Mouse (Mus musculus) layer of hippocampus, adult 11-12 months (tissue): ENCODE measurements around the gene Adcy6.
"Not testable (repeated sequence)": the region's sequence is repeated elsewhere in the genome, so short reads cannot be mapped to it uniquely, and the experiment has no call there.

Source experiments
- DNase-seq: peaks from one replicate; pipeline ENCODE4 v3.0.0; 2022; ENCODE audit warnings: low spot score

Gene Adcy6

DNA sequence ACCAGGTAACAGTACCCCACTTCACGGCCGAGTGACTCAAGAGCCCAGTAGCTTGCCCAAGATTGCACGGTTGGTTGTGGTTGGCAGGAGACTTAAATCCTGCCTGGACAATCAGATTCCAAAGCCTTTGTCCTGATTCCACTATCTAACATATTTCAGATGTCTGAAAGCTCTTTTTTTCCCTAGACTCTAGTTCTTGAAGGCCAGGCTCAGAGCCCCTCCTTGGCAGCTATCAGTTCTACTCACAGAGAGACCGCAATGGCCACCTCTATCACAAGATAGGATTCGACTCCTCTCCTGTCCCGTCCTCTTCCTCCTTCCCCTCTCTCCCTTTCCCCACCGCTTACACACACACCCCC, 8.1 kb downstream of the Adcy6 start:
- no peak for DNase-seq

DNA sequence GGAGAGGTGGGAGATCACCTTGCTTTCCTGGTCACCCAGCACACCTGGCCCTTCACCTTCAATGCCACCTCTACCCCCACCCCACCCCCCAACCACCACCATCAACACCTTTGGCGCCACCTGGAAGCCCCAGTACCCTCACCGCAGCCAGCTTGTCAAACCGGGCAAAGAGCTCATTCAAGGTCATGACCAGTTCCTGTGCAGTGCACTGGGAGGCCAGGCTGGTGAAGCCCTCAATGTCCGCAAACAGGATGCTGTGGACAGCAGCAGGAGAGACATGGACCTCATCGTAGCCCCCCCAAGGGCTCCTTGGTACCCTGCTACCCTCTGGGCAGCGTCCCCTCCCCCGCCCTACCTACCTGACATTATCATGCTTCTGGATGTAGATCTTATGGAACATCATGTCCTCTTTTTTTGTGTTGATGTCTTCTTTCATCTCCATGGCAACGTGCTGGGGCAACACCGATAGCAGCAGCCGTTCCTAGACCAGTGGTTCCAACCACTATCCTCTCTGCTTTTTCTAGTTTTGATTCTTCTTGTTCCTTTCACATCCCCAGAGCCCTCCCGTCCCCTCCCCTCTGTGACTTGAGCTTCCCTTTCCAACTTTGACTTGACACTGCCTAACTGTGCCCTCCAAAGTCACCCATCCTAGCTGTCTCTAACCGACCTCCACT, 9.7 kb downstream of the Adcy6 start:
- DNase-seq, result no peak

GRCm38 (mm10) chr15:98596609-98597008, 13.3 kb downstream of the Adcy6 start:
- DNase-seq, result no peak

GRCm38 (mm10) chr15:98595049-98595448, 14.8 kb downstream of the Adcy6 start:
- DNase-seq, result no peak

DNA sequence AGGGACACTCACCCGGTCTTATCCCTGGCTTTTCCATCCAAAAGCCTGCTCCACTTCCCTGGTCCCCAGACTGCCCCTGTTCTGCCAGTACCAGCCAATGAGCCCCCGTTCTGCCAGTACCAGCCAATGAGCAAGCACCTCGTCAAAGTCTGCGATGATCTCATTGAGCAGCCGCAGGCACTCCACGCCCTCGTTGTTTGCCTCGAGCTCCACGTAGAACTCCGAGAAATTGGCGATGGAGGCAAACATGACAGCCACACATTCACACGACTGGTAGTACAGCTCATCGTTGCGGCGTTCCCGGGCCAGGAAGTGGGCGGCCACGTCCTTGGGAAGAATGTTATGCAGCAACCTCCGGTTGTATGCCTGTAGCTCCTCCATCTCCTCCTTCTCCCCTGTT, 15.7 kb downstream of the Adcy6 start:
- DNase-seq, result peak; percentile 35

- no peak for DNase-seq
These were observed 18.5 kb downstream of the Adcy6 start for GRCm38 (mm10) chr15:98591396-98591795.

DNA sequence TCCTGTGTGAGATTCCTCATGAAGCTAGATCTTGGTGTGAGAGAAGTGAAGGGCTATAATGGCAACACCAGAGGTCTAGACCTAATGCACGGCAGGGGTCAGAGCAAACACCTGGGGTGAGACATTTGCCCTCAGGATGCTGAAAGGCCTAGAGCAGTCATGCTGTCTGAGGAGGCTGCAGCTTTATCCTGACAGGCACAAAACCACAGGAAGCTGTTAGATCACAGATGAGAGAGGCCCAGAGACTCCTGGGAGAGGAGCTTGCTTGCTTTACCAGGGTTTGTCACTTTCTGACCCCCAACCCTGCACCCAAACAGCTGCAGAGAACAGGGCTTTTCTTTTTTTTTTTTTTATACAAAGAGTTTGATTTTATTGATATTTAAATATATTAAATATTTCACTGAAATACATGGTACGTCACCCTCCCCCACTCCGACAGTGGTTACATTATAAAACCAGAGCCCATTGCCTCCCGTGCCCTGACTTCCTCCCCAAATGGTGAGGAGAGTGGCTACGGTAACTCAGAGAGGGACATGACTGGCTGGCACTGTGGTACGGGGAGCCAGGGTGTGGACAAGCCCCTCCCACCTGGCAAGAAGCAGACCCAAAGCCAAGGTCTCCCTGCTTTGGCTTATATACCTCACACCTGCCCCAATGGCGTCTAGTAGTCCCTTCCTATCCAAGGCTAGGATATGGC, 20.1 kb downstream of the Adcy6 start:
- DNase-seq, result no peak

GRCm38 (mm10) chr15:98587751-98588150, 22.1 kb downstream of the Adcy6 start:
- no peak for DNase-seq

- DNase-seq, result not testable (repeated sequence)
These were observed 23.7 kb downstream of the Adcy6 start for GRCm38 (mm10) chr15:98586141-98586540.

DNA sequence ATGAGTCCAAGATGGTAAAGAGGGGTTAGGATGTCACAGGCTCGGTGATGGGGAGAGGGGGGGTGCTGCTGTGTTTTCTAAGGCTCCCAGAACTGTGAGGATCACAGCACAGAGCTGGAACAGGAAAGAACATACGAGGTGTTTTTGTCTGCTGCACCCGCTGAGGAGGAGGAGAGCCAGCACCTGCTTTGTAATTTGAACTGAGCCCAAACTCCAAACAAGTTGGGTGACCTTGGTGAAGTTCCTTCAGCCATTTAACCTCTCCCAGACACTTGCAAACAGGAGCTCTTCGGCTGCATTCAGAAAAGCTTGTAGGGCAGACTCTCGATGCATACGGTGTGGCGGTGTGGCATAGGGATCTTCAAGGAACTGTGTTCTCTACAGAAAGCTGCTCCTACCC, 24.5 kb downstream of the Adcy6 start:
- DNase-seq, result no peak

GRCm38 (mm10) chr15:98582996-98583395, 26.9 kb downstream of the Adcy6 start:
- DNase-seq, result no peak

GRCm38 (mm10) chr15:98582410-98582809, 27.5 kb downstream of the Adcy6 start:
- DNase-seq, result peak; percentile 42

- DNase-seq, result peak; percentile 85
These were observed 29.9 kb downstream of the Adcy6 start for GRCm38 (mm10) chr15:98579795-98580464.

DNA sequence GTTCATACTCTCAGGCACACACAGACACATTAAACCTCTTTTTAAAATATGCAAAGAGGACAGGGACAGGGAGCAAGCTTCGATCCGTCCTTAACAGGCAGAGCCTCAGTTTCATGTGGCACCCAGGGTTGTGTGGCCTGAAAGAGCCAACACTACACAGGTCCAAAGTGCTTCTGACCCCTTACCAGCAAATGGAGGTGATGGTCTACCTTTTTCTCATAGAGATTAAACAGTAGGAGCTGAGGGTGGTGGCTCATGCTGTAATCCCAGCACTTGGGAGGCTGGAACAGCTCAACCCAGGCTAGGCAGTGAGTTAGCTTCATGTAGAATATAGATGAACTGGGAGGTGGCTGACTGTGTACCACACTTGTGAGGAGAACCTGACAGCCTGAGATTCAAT, 30.6 kb downstream of the Adcy6 start:
- DNase-seq, result no peak

DNA sequence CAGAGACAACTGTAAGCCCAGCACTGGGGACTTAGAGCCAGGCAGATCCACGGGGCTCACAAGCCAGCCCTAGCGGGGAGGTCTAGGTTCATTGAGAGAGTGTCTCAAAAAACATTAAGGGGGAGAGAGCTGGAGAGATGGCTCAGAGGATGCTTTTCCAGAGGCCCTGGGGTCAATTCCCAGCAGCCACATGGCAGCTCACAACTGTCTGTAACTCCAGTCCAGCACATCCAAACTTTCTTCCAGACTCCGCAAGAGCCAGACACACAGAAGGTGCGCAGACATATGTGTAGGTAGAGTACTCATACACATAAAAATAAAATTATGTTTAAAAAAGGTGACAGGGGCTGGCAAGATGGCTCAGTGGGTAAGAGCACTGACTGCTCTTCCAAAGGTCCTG, 36.6 kb downstream of the Adcy6 start:
- DNase-seq, result no peak

DNA sequence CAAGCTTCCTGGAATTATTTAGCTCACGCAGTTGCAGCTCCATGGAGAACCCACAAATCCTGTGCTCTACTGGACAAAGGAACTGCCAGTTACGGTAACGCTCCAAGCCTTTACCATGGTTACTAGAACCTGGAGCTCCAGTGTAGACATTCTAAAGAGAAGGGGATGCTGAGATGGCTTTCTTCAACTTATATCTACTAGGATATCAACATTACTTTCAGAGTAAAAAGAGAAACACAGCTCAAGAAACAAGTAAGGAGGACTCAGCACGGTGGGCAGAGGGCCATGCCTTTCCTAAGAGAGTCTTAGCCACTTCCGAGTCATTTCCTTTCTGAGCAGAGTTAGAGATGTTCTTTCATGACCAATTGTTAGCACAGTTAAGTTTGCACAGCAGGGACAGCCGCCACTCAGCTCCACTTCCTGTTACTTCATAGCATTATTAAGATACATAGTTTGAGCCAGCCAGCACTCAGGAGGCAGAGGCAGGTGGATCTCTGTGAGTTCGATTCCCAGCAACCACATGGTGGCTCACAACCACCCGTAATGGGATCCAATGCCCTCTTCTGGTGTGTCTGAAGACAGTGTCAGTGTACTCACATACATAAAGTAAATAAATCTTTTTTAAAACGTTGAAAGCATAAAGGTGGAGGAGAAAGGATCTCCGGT, 38.9 kb downstream of the Adcy6 start, which contains the start of the genes Ccnt1 and 4930415O20Rik:
Gene Ccnt1, minus strand, starts transcription at position 51 of the 666 bp plus-strand sequence.
Gene 4930415O20Rik, plus strand, starts transcription at position 132 of the 666 bp plus-strand sequence.
- no peak for DNase-seq

DNA sequence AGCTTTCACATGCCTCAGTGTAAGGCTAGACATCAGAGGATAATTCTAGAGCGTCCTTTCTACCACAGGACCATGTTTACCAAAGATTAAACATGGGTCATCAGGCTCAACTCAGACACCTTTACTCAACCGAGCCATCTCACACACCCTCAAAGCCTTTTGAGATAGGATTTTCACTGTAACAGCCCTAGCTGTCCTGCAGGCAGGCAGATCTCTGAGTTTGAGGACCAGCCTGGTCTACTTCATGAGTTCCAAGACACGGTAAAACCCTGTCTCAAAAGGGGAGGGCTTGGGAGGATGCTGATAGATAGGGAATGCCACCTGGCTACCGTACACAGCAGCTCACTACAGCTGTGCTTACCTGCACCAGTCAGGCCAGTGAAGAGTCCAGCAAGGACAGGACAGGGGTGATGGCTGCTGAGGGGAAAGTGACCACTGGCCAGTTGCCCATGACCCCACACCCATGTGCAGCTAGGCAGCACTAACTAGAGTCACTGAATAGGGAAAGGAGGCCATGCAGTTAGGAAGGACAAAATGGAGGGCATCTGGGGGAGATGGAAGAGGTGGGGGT, 40.0 kb downstream of the Adcy6 start:
- no peak for DNase-seq

DNA sequence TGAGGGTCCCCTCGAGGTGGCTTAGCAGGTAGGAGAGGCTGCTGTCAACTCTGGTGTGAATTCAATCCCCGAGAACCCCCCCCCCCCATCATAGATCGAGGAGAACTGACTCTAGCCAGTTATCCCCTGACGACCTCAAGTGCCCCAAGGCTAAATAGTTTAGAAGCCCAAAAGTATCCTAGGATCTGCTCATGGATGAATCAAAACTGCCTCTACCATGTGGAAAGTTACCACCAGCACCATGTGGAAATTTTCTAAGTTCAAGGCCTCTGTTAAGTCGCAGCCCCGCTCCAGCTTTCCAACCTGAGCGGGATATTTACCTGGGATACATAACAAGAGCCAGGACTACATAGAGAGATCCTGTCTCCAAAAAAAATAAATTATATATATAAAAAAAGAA, 40.7 kb downstream of the Adcy6 start:
- DNase-seq, result no peak

DNA sequence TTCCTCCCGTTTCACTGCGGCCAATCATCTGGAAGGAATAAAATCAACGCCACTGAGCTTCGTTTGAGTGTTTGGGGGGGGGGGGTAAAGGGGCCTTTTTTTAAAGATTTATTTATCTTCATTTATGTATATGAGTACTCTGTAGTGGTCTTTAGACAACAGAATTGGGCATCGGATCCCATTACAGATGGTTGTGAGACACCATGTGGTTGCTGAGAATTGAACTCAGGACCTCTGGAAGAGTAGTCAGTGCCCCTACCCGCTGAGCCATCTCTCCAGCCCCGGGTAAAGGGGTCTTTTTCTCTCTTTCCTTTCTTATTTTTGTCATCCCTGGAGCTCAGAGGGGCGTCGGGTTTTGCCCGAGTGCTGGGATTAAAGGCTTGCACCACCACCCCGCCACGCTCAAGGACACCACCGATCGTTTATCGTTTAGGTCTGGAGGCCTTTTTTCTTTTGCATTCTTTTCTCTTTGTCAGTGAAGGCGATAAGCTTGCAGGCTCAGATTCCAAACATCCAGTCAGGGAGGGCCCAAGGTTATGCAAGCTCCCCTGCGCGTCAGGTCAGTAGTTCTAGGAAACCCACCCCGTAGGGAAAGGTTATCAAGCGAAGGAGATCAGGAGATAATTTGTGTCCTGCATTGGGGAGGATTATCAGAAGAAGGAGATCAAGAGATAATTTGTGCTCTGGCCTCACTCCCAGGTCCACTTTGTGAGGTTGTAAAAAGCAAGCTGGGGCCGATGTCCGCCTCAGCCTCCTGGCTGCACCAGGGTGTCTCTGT, 41.4 kb downstream of the Adcy6 start:
- no peak for DNase-seq

GRCm38 (mm10) chr15:98567278-98568134, 42.4 kb downstream of the Adcy6 start:
- DNase-seq, result peak; percentile 100

- no peak for DNase-seq
These were observed 43.0 kb downstream of the Adcy6 start for GRCm38 (mm10) chr15:98566973-98567277.
